Mouse (Mus musculus) heart, adult 2 months (tissue): Measurements from ENCODE around the gene Dlx2. TPM values are rescaled to one million over a fixed set of nuclear protein-coding genes. Genes with fewer than 3 reads are reported as not detected.

Experiments
- DNase-seq, 2 experiments: peaks; one replicate each; pipeline ENCODE4 v3.0.0; 2021
- H3K27ac ChIP-seq: fragments of 200-600 bp; 2 replicates; pipeline ENCODE4 v1.8.1; 2022
- H3K27me3 ChIP-seq: fragments of 200-500 bp; 2 replicates; pipeline ENCODE4 v1.6.1; 2012; ENCODE audit warnings: mild to moderate bottlenecking, low read length, inconsistent platforms, mixed read lengths; ENCODE audit not compliant: control insufficient read depth, insufficient read depth
- H3K36me3 ChIP-seq: fragments of 200-500 bp; 2 replicates; pipeline ENCODE4 v1.6.1; 2012; ENCODE audit warnings: low read length, inconsistent platforms; ENCODE audit not compliant: control insufficient read depth, insufficient read depth
- H3K4me1 ChIP-seq: fragments of 200-500 bp; 2 replicates; pipeline ENCODE4 v1.6.1; 2011; ENCODE audit warnings: low read length; ENCODE audit not compliant: control insufficient read depth, insufficient read depth
- H3K4me3 ChIP-seq: fragments of 200-600 bp; 2 replicates; pipeline ENCODE4 v1.8.1; 2022
- H3K79me2 ChIP-seq: fragments of 200-500 bp; replicated peaks from 2 replicates; pipeline ENCODE4 v1.6.1; 2012; ENCODE audit warnings: mild to moderate bottlenecking, inconsistent platforms, low read length, moderate library complexity, mixed read lengths; ENCODE audit not compliant: control insufficient read depth, insufficient read depth
- H3K9ac ChIP-seq: fragments of 200-500 bp; 2 replicates; pipeline ENCODE4 v1.6.1; 2012; ENCODE audit warnings: low read depth, mild to moderate bottlenecking, control low read depth, inconsistent platforms, low read length, mixed read lengths
- CTCF ChIP-seq: fragments of 200-600 bp; IDR thresholded peaks from 2 replicates; pipeline ENCODE4 v1.8.1; 2022; ENCODE audit warnings: antibody characterized with exemption, mild to moderate bottlenecking, moderate library complexity
- EP300 ChIP-seq: fragments of 200-500 bp; IDR thresholded peaks from 2 replicates; pipeline ENCODE4 v1.6.1; 2011; ENCODE audit warnings: low read depth, low read length, control low read depth; ENCODE audit not compliant: insufficient read depth
- POLR2A ChIP-seq: fragments of 200-500 bp; IDR thresholded peaks from 2 replicates; pipeline ENCODE4 v1.6.1; 2011; ENCODE audit warnings: mild to moderate bottlenecking, low read depth, low read length, control low read depth; ENCODE audit not compliant: insufficient read depth
- WGBS: fragments of 180-500 bp; shearing (Covaris S2); methylation state at CpG from one replicate; pipeline ENCODE4 v1.1.7; 2018; 5-methylcytosine and 5-hydroxymethylcytosine counted together
- intact Hi-C: fragments of 180-260 bp; cut with DNase I; formaldehyde crosslinking; loops from one replicate; pipeline ENCODE4 v1.15.1; 2025
- polyA plus RNA-seq: library from polyadenylated mRNA; depleted of rRNA; stranded (reverse); fragments of >200 nt; gene quantifications from 2 replicates; pipeline ENCODE4 v1.2.3, GENCODE M21; 2012; rRNA removed
- total RNA-seq, 2 experiments: library from RNA; stranded (reverse); gene quantifications; 2 replicates each; pipeline ENCODE4 v1.2.3; 2021

The Dlx2 gene
- total and polyA plus RNA-seq, 3 experiments = not detected

DNA sequence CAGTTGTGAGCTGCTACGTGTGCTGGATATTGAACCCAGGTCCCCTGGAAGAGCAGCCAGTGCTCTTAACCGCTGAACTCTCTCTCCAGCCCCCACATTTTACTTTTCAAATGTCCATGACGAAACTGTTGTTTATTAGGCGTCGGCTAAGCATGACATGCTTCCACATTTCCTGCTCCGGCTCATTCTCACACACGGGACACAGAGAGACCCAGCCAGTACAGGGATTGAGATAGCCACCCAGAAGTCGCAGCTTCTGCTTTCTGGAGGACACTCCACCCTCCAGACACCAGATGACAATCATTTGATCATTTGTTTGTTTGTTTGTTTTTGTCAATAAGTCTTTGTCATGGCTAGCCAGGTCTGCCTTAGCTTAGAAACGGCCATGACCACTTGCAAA is 41.7 kb downstream of the Dlx2 start:
- no peak for TF ChIP-seq POLR2A
- TF ChIP-seq EP300 = no peak
- no peak for TF ChIP-seq CTCF
- intact Hi-C loops = no loop called here
- WGBS = 57% methylated on average over 9 of the region's 9 CpGs

GRCm38 (mm10) chr2:71499276-71500230 is 47.0 kb downstream of the Dlx2 start:
- intact Hi-C loops = no loop called here
- Histone ChIP-seq H3K27me3 (no peaks in the 10 kb centered on the region), H3K9ac (no peak overlapping the region), H3K4me1 (no peaks in the 10 kb centered on the region), H3K27ac (no peak overlapping the region), H3K79me2 (peaks cover 2% of the 10 kb centered on the region; the same call in 1 of the 2 replicates), H3K4me3 (no peak overlapping the region), H3K36me3 (no peaks in the 10 kb centered on the region)
- no peak for TF ChIP-seq CTCF
- TF ChIP-seq EP300 = no peak
- TF ChIP-seq POLR2A = no peak
- WGBS = 74% methylated on average over 16 of the region's 16 CpGs
- no peak for DNase-seq

More for the DNA sequence above, 41.7 kb downstream of the Dlx2 start:
- no peaks in the 10 kb centered on the region for H3K4me1 ChIP-seq
- H3K9ac ChIP-seq = no peak overlapping the region
- peaks cover 2% of the 10 kb centered on the region; the same call in 1 of the 2 replicates for H3K79me2 ChIP-seq
- no peak overlapping the region for H3K4me3 ChIP-seq
- H3K27me3 ChIP-seq = no peaks in the 10 kb centered on the region
- no peaks in the 10 kb centered on the region for H3K36me3 ChIP-seq
- no peak overlapping the region for H3K27ac ChIP-seq
- DNase-seq = no peak

DNA sequence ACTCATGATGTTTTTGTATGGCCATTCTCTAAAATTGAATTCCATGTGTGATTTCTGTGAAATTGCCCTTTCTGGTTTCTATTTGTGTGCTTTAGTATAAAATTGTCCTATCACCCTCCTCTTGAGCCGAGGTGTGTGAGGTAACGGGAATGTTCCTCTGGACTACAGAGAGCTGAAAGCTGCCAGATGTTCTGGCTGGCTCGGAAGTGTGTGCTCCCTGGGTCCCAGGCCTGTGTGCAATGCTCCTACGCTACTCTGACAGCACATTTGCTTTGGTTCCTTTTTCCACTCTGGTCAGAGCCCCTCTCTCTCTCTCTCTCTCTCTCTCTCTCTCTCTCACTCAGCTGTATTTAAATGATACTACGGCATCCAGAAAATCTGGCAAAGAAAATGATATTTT is 49.4 kb downstream of the Dlx2 start:
- H3K9ac ChIP-seq = no peak overlapping the region
- no peaks in the 10 kb centered on the region for H3K4me1 ChIP-seq
- no peaks in the 10 kb centered on the region for H3K36me3 ChIP-seq
- no peak overlapping the region for H3K27ac ChIP-seq
- no peak for TF ChIP-seq EP300
- TF ChIP-seq CTCF = no peak
- DNase-seq = no peak
- H3K27me3 ChIP-seq = no peaks in the 10 kb centered on the region
- intact Hi-C loops = no loop called here
- WGBS = 60% methylated on average over 5 of the region's 5 CpGs
- H3K4me3 ChIP-seq = no peak overlapping the region
- no peaks in the 10 kb centered on the region; the same call in 1 of the 2 replicates for H3K79me2 ChIP-seq

DNA sequence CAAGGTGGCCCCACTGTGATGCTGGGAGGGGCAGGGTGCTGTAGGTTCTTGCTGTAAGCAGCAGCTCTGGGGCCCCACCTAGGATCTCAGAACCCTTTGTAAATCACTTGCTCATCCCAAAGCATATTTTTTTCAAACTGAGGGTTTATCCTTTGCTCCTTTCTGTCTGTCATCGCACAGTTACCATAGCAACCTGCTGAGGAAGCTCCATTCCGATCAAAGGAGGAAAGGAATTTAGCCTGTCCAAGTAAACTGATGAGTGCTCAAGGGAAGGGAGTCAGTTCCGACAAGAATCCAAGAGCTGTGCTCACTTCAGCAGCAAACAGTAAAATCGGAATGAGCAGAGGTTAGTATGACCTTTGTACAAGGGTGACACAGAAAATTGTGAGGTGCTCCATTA is 51.6 kb downstream of the Dlx2 start:
- TF ChIP-seq POLR2A = no peak
- TF ChIP-seq CTCF = no peak
- no peak for TF ChIP-seq EP300
- Histone ChIP-seq H3K4me3 (no peak overlapping the region), H3K4me1 (no peaks in the 10 kb centered on the region), H3K27ac (no peak overlapping the region), H3K36me3 (no peaks in the 10 kb centered on the region), H3K27me3 (no peaks in the 10 kb centered on the region), H3K9ac (no peak overlapping the region), H3K79me2 (no peaks in the 10 kb centered on the region; the same call in 1 of the 2 replicates)
- 64% methylated on average over 4 of the region's 4 CpGs for WGBS
- intact Hi-C loops = no loop called here
- no peak for DNase-seq

DNA sequence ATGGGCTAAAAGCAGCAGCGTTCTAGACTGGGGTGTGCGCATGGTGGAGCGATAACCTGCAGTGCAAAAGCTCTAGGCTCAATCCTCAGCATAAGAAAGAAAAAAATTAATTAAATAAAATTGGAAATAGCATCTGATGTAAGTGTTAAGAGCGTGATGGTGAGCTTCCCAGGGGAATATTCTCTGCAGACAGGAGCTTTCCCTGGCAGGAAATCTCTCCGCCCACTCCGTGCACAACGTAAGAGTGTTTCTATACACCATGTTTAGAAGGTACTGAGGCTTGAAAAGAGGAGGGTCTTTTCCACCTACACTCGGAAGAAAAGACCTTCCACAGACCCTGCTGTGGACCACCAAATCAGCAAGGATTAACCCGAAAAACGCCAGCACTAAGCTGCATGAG is 52.1 kb downstream of the Dlx2 start:
- intact Hi-C loops = no loop called here
- 65% methylated on average over 10 of the region's 10 CpGs for WGBS

More for the DNA sequence above, 52.1 kb downstream of the Dlx2 start:
- Histone ChIP-seq H3K27me3 (no peaks in the 10 kb centered on the region), H3K4me1 (no peaks in the 10 kb centered on the region), H3K27ac (no peak overlapping the region), H3K79me2 (no peaks in the 10 kb centered on the region; the same call in 1 of the 2 replicates), H3K9ac (no peak overlapping the region), H3K36me3 (no peaks in the 10 kb centered on the region), H3K4me3 (no peak overlapping the region)
- no peak for DNase-seq
- TF ChIP-seq POLR2A (no peak), CTCF (no peak), EP300 (no peak)

Other genes with a start within 250 kb of the Dlx2 start
- 100 to 1,000 TPM; 228 to 252 TPM for gene Slc25a12, start 179.0 kb downstream of the Dlx2 start, total RNA-seq
- gene Slc25a12, start 179.0 kb downstream of the Dlx2 start, polyA plus RNA-seq = 154 and 212 TPM in 2 replicates
- gene Hat1, start 157.8 kb downstream of the Dlx2 start, total RNA-seq = 10 to 100 TPM; 28.1 to 28.4 TPM
- 7.6 and 16.4 TPM in 2 replicates for gene Hat1, start 157.8 kb downstream of the Dlx2 start, polyA plus RNA-seq
- gene Metap1d, start 93.5 kb downstream of the Dlx2 start, total RNA-seq = 10 to 100 TPM; 35.2 to 38.0 TPM
- gene Metap1d, start 93.5 kb downstream of the Dlx2 start, polyA plus RNA-seq = 34.8 and 60.9 TPM in 2 replicates
- gene Dlx1, start 18.6 kb downstream of the Dlx2 start, total RNA-seq = under 1 TPM; 0.23 to 0.39 TPM
- gene Dlx1, start 18.6 kb downstream of the Dlx2 start, polyA plus RNA-seq = 0.14 and 0.26 TPM in 2 replicates
- gene Itga6, start 198.9 kb upstream of the Dlx2 start, total RNA-seq = 10 to 100 TPM; 45.3 to 65.8 TPM
- gene Itga6, start 198.9 kb upstream of the Dlx2 start, polyA plus RNA-seq = 31.8 and 58.9 TPM in 2 replicates